Mouse (Mus musculus): Measurements from ENCODE around the gene Ints11.

GRCm38 (mm10) chr4:155901205-155901604, 31.9 kb downstream of the Ints11 start:
- no peak for TF ChIP-seq POLR2A (IDR thresholded peaks at IDR 0.05; ENCODE audit: borderline replicate concordance, low read depth, low read length)
- TF ChIP-seq CTCF (IDR thresholded peaks at IDR 0.05; ENCODE audit: low read depth, low read length) = no peak
